Mouse (Mus musculus) hematopoietic stem cell, adult 5-6 weeks (primary cell): ENCODE results near the gene Rhbdd3. TPM values are rescaled to one million over a fixed set of nuclear protein-coding genes. Genes with fewer than 3 reads are reported as not detected.
A peak's percentile ranks its signal among the peaks of the same experiment; 100 is the strongest.

Source experiments
- ATAC-seq, 2 experiments: fragments of 125-278 bp in 1 of 2; replicated peaks in 1 of 2; 2 replicates each; pipeline ENCODE4 v1.8.0; 2016 to 2017; ENCODE audit warnings: inconsistent platforms in 2 of 2, mild to moderate bottlenecking in 2 of 2, moderate number of reproducible peaks in 2 of 2, low read depth in 1 of 2, moderate TSS enrichment in 1 of 2; ENCODE audit not compliant: low FRiP score in 2 of 2, poor library complexity in 2 of 2, severe bottlenecking in 2 of 2, insufficient read depth in 1 of 2, low TSS enrichment in 1 of 2
- total RNA-seq: library from RNA; stranded (forward); fragments of 172-1452, 232-1000 nt; gene quantifications from 2 replicates; pipeline ENCODE4 v1.2.3, GENCODE M21; 2017

Rhbdd3 gene
- 18.3 and 31.9 TPM in 2 replicates for total RNA-seq

DNA sequence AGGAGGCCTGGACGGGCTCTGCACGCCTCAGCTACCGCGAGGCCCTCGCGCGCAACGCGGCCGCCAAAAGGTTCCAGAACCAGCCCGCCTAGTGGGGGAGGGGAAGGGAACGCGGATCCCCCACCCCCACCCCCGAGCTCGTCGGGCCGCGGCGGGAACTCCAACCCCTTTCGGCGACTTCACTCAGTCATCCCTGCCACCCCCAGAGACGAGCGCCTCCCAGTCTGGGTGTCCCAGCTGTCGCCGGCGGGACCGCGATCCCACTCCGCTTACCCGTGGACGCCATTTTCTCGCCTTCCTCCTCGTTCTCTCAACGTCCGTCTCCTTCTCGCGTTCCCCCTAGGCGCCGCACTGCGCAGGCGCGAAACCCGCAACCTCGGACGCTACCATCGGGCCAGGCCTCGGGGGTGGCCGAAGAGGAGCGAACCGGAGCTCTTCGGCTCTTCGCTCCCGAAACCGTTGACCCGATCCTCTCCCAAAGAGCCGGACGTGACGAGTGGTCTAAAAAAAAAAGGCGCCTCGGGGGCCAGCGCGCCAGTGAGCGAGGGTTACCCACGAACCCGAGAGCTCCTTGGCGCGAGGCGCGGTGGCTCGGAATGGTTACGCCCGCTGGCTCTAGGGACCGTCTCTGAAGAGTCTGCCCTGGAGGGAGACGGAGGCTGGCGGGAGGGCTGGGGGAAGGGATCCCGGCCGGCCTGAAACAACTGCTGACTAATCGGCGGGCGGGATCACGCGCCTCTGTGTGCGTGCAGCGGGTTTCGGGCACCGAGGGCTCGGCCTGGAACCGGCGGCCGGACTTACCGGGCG is at the start of gene Rhbdd3, which contains the start of gene Ewsr1:
Gene Rhbdd3 (plus strand): TSS at position 191 of the 807 bp plus-strand sequence.
Gene Ewsr1 (minus strand): TSS at position 531 of the 807 bp plus-strand sequence.
- ATAC-seq, result peak; percentile 83 to 84

DNA sequence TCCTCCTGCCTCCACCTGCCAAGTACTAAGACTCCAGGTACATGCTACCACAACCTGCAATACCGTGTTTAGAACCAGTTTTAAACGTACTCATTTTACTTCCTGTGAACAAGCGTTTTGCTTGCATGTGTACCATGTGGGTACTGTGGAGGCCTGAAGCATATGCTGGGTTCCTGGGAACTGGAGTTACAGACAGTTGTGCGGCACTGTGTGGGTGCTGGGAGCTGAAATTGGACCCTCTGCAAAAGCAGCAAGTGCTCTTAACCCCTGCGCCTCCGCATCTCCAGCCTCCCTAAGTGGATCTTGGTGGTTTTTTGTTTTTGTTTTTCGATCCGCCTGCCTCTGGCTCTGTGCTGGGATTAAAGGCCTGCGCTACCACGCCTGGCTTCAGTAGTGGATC is 47.1 kb upstream of the Rhbdd3 start:
- no peak for ATAC-seq

DNA sequence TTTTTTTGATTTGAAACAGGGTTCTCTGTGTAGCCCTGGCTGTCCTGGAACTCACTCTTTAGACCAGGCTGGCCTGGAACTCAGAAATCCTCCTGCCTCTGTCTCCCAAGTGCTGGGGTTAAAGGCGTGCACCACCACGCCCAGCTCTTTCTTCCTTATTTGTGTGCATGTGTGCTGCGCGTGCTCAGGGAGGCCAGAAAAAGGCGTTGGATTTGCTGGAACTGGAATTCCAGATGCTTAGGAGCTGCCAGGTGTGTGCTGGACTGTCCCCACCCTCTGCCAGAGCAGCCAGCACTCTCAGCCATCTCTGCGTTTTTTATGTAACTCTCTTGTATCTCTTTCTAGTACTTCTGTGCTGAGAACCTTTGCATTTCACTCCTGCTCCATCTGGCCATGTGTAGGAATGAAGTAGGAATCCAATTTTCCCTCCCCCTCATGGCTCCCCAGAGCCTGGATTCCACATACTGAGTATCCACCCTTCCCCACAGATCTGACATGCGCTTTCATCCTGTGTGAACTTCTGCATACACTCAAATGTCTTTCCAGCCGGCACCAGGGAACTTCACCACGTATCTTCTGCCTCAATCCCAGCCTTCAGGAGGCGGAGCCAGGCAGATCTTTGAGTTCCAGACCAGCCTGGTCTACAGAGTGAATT is 46.4 kb upstream of the Rhbdd3 start:
- no peak for ATAC-seq

DNA sequence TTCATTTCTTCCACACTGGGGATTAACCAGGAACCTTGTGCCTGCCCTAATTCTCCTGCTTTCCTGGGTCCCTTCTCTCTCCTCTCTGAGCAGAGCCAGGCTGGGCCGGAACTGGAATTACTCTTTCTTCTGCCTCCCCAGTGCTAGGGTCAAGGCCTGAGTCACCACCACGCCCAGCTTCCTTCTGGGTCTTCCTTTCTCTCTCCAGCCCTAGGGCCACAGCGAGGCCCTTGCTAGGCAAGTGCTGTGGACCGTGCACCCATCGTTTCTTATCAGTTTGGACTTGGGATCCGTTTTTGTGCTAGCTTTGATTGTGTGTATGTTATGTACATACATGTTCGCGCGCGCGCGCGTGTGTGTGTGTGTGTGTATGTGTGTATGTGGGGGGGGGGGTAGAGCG is 44.6 kb upstream of the Rhbdd3 start:
- no peak for ATAC-seq

DNA sequence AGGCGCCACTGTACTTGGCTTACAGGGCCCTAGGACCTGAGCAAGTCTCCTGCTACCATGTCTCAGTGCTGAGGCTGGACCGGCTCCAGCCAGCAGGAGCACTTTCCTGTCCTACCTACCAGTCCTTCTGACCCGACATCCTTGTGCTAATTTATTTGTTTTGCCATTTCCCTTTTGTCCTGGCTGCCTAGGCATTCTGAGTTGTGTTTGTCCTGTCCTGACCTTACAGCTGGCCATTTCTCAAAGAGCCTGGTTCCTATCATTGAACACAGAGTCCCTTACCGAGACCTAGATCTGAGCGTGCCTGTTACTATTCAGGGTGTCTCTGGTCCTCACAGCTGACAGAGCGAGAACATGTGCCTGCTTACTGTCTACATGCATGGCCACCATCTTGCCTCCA is 43.9 kb upstream of the Rhbdd3 start:
- no peak for ATAC-seq

DNA sequence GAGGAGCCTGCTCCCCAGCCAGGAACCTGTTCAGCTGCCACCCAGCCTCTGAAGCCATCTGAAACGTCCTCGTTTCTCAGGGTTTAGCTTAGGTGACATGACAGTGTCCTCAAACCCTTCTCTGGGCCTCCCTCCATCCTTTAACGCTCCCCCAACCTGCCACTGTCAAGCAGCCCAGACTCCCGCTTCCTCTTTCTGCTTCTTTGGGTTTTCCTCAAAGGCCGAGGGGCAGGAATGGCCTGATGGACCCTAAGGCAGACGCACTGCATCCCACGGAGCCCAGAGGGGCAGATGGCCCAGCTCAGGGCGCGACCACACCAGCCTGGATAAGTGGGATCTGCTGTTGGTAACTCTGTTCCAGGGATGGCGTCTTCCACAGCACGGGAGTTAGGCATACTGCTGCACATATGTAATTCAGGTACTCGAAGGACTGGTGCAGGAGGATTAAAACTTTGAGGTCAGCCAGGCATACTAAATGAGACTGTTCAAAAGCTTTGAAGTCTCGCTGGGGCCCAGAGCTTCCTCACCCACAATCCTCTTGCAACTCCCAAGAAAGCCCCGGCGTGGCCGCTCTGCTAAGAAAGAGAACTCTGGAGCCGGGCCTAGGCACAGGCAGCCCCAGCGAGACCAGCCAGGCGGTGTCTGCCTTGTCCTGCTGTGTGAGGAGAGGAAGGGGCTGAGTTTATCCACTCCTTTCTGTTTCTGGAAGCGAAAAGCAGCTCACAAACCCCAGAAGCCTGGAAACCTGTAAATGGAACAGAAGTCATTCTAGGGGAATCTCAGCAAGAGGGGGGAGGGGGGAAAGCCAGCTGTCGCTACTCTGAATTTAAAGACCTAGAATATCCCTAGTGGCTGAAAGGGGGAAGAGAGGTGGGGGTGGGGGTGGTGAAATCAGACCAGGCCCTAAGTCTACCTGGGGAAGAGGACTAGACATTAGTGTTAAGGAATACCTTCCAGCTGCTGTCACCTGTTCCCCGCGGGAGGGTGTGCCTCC is 42.5 kb upstream of the Rhbdd3 start:
- ATAC-seq, result no peak

DNA sequence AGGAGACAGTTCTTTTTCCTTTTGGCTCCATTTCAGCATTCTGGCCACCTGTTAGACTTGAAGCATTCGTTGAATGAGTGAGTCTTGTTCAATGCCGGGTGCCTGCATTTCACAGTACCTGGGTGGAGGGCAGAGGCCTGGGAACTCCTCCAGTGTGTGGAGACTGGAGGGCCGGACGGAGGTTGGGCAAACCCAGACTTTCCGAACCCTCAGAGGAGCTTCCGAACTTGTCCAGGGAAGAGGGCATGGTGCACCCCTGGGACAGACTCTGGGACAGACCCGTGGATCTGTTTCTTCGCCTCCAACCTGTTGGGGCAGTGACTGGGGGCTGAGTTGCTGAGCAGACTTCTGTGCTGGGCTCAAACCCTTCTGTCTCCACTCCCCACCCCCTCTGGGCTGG is 41.7 kb upstream of the Rhbdd3 start:
- ATAC-seq, result no peak

DNA sequence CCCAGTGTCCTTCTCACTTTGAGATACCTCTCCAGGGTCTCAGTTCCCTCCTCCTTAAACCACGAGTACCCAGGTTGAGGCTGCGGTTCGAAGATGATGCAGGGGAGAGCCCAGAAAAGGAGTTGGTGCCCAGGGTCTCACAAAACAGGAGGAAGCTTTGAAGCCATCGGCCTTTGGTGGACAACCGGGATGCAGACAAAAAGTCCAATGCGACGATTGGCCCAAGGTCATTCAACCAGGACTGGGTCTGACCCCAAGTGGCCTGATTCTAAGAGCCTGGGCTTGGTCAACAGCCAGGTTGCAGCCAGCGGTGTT is 41.2 kb upstream of the Rhbdd3 start:
- ATAC-seq, result no peak

DNA sequence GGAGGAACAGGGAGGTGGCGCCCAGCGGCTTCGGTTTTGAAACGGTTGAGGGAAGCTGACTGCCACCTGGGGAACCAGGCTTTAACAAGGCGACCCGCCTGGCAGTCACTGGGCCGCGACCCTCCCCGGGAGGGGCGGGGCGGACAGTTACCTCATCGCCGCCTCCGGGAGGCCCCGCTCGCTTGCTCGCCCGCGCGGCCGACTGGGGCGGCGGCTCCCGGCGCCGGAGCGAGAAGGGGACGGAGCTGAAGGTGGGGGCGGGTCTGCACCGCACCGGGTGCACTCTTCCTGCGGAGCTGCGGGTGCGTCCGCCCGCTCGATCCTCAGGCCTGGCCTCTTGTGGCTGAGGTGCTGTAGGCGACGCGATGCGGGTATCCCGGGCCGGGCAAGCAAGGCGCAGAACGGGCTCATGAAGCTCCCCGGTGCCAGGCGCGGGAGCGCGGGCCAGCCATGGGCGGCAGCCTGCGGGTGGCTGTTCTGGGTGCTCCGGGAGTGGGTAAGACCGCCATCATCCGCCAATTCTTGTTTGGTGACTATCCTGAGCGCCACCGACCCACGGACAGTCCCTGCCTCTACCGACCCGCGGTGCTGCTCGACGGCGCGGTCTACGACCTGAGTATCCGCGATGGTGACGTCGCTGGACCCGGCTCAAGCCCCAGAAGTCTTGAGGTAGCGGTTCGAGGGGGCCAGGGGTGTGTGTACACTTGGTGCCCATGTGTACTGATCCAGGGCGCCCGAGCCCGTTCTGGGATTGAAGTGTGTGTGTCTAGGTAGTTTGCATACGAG is 40.7 kb upstream of the Rhbdd3 start, which contains the start of gene Rasl10a:
Gene Rasl10a (plus strand): TSS at position 273 of the 786 bp plus-strand sequence.
- peak; percentile 5 to 8; a peak in 1 of 4 replicates for ATAC-seq

DNA sequence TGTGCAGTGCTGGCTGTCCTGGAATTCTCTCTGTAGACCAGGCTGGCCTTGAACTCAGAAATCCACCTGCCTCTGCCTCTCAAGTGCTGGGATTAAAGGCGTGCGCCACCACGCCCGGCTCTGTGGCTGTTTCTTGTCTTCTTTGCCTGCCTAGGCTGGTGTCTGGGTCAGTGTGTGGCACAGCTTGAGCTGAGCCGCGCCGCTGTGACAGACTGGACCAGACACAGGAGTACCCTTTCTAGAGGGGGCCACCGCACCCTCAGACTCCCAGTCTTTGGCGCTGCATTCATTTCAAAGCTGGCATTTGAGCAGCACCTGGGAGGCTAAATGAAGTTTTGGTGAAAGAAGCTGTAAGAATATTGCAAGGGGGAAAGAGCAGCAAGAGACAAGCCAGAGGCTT is 39.9 kb upstream of the Rhbdd3 start:
- no peak for ATAC-seq

DNA sequence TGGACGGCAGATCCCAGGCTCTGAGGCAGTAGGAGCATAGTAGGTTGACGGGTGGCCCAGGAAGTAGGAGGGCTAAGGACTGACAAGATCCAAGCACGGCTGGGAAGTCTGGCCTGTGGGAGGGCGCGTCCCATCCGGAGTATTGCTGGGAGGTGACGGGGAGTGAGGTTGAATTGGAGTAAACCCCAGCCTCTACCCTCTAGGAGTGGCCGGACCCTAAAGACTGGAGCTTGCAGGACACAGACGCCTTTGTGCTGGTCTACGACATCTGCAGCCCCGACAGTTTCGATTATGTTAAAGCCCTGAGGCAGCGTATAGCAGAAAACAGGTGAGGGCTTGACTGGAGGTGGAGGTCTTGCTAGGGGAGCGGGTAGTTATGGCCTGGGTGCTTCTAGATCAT is 39.5 kb upstream of the Rhbdd3 start:
- no peak for ATAC-seq

DNA sequence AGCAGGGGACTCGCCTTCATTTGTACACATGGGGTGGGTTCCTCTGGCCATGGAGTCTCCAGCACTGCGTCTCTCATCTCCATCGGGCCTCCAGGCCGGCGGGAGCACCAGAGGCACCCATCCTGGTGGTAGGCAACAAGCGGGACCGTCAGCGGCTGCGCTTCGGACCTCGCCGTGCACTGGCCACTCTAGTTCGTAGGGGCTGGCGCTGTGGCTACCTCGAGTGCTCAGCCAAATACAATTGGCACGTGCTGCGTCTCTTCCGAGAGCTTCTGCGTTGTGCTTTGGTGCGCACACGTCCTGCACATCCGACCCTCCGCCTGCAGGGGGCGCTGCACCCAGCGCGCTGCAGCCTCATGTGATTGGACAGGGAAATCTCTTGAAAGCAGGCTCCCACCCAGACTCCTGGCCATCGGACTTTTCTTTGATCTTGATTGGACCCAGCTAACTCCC is 39.0 kb upstream of the Rhbdd3 start:
- no peak for ATAC-seq

DNA sequence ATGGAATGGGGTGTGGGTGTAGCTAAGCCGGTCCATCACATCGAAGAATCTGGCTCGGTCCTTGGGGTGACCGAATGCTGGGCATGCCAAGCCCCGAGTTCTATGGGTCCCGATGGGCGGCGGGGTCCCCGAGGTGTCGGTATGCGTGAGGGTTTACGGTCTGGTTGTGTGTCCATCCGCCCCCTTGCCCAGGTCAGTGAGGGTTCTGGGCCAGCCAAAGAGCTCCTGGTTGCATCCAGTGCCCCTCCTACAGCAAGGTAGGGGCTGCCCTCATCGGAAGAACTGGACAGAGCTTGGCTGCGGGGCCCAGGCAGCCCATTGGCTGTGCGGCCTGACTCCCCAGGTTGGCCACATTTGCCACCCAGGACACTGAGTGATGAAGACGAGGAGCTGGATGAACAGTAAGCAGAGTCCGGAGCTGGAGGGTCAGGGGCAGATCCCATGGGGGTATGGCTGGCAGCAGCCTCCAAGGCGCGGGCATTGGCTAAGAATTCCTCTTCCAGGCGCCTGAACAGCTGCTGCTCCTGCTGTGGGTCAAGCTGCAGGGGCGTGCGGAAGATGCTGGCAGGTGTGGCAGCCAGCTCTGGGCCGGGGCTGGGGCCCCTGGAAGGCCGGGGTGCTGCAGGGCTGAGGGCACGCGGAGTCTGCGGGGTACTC is 37.8 kb upstream of the Rhbdd3 start:
- ATAC-seq, result no peak

DNA sequence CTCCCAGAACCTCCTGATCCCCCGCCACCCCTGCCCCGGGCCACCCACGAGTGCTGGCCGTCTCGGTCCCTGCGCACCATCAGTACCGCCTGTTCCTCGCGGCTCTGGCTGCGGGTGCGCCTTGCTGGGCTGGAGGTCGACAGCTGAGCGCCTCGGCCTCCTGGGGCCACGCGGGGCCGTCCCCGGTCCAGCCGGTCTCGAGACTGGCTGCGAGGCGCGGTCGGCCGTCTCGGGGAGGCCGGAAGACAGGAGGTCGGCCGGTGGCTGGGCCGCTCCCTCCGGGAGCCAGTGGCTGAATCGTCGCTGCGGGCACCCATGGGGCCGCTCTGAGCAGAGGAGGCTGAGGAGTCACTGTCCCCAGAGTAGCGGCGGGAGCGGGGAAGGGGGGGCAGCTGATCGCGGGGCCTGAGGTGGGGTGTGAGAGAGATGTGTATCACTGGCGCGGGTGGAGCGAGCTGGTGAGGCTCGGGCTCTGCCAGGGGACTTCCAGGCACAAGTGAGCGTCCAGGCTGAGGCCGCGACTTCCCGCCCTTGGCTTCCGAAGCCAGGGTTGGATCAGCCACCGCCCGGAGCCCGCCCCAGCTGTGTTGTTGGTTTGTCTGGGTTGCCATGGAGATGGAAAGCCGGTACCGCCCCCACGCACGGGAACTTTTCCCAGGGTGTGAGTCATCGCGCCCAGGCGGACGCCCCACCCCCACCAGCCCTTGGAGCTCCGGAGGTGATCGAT is 37.1 kb upstream of the Rhbdd3 start:
- peak; percentile 6 to 26; a peak in 2 of 4 replicates for ATAC-seq

DNA sequence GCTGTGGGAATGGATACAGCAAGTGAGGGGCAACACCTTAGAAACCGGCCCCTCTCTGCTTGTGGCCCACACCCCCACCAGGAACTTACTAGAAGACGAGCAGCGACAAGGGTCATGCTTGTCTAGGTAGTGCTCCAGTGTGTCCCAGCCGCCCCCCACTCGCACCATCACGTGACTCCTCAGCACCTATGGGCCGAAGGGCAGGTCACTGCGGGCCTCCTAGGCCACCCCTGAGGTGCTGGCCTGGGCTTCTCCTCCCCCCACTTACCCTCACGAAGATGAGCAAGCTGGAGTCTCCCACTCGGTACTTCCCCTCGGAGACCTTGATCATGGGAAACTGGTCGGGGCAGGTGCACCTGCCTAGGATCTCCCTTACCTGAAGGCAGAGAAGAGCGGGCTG is 36.4 kb upstream of the Rhbdd3 start:
- ATAC-seq, result no peak
